Mouse (Mus musculus): ENCODE results near the gene Pla2g16. TPM values are rescaled to one million over a fixed set of nuclear protein-coding genes. Genes with fewer than 3 reads are reported as not detected.

Pla2g16 gene
- polyA plus RNA-seq, 1 experiment from 2014 or later = 5.7 TPM

- H3K9me3 ChIP-seq = no peaks in the 10 kb centered on the region
- no peak for ATAC-seq (ENCODE audit: low FRiP score, low read depth)
- H3K9ac ChIP-seq = no peak overlapping the region
- no peaks in the 10 kb centered on the region for H3K4me1 ChIP-seq (replicated peaks)
- H3K4me2 ChIP-seq = no peak overlapping the region
- H3K27ac ChIP-seq (replicated peaks) = no peak overlapping the region
- H3K27me3 ChIP-seq = no peaks in the 10 kb centered on the region
- no peaks in the 10 kb centered on the region for H3K36me3 ChIP-seq
- WGBS = 60% methylated on average over 3 of the region's 3 CpGs
- no peak overlapping the region for H3K4me3 ChIP-seq
Observed at GRCm38 (mm10) chr19:7566826-7567225, 9.6 kb downstream of the Pla2g16 start.

- H3K9ac ChIP-seq = no peak overlapping the region
- no peaks in the 10 kb centered on the region for H3K9me3 ChIP-seq
- H3K27me3 ChIP-seq = no peaks in the 10 kb centered on the region
- no peak overlapping the region for H3K4me3 ChIP-seq
- no peak overlapping the region for H3K27ac ChIP-seq (replicated peaks)
- WGBS = 67% methylated on average over 3 of the region's 3 CpGs
- no peak overlapping the region for H3K4me2 ChIP-seq
- no peaks in the 10 kb centered on the region for H3K36me3 ChIP-seq
- no peaks in the 10 kb centered on the region for H3K4me1 ChIP-seq (replicated peaks)
- ATAC-seq (ENCODE audit: low FRiP score, low read depth) = no peak
Observed at GRCm38 (mm10) chr19:7568364-7568763, 11.1 kb downstream of the Pla2g16 start.

GRCm38 (mm10) chr19:7569650-7570049 is 12.4 kb downstream of the Pla2g16 start:
- Histone ChIP-seq H3K4me2 (no peak overlapping the region), H3K36me3 (no peaks in the 10 kb centered on the region), H3K9ac (no peak overlapping the region), H3K4me1 (replicated peaks) (no peaks in the 10 kb centered on the region), H3K27me3 (no peaks in the 10 kb centered on the region), H3K27ac (replicated peaks) (no peak overlapping the region), H3K9me3 (no peaks in the 10 kb centered on the region), H3K4me3 (no peak overlapping the region)
- WGBS = 86% methylated on average over 5 of the region's 5 CpGs
- no peak for ATAC-seq (ENCODE audit: low FRiP score, low read depth)

- no peak overlapping the region for H3K4me3 ChIP-seq
- H3K4me1 ChIP-seq (replicated peaks) = no peaks in the 10 kb centered on the region
- no peaks in the 10 kb centered on the region for H3K27me3 ChIP-seq
- ATAC-seq (ENCODE audit: low FRiP score, low read depth) = no peak
- H3K9ac ChIP-seq = no peak overlapping the region
- no peak overlapping the region for H3K4me2 ChIP-seq
- WGBS = 78% methylated on average over 1 of the region's 1 CpGs
- H3K36me3 ChIP-seq = no peaks in the 10 kb centered on the region
- H3K27ac ChIP-seq (replicated peaks) = no peak overlapping the region
- H3K9me3 ChIP-seq = no peaks in the 10 kb centered on the region
Observed at GRCm38 (mm10) chr19:7576180-7576579, 18.9 kb downstream of the Pla2g16 start.

GRCm38 (mm10) chr19:7577710-7578109 is 20.5 kb downstream of the Pla2g16 start:
- Histone ChIP-seq H3K9ac (no peak overlapping the region), H3K36me3 (no peaks in the 10 kb centered on the region), H3K27ac (replicated peaks) (no peak overlapping the region), H3K4me3 (no peak overlapping the region), H3K4me1 (replicated peaks) (no peaks in the 10 kb centered on the region), H3K27me3 (no peaks in the 10 kb centered on the region), H3K4me2 (no peak overlapping the region), H3K9me3 (no peaks in the 10 kb centered on the region)
- 81% methylated on average over 3 of the region's 3 CpGs for WGBS
- no peak for ATAC-seq (ENCODE audit: low FRiP score, low read depth)

- Histone ChIP-seq H3K4me1 (replicated peaks) (no peaks in the 10 kb centered on the region), H3K4me3 (no peak overlapping the region), H3K9ac (no peak overlapping the region), H3K9me3 (no peaks in the 10 kb centered on the region), H3K36me3 (no peaks in the 10 kb centered on the region), H3K27ac (replicated peaks) (no peak overlapping the region), H3K27me3 (no peaks in the 10 kb centered on the region), H3K4me2 (no peak overlapping the region)
- ATAC-seq (ENCODE audit: low FRiP score, low read depth) = no peak
- 63% methylated on average over 5 of the region's 5 CpGs for WGBS
Observed at GRCm38 (mm10) chr19:7581042-7581441, 23.8 kb downstream of the Pla2g16 start.

GRCm38 (mm10) chr19:7583101-7583500 is 25.8 kb downstream of the Pla2g16 start:
- ATAC-seq (ENCODE audit: low FRiP score, low read depth) = no peak

GRCm38 (mm10) chr19:7583599-7583998 is 26.3 kb downstream of the Pla2g16 start:
- H3K9me3 ChIP-seq = no peaks in the 10 kb centered on the region
- WGBS = 80% methylated on average over 3 of the region's 3 CpGs

More at GRCm38 (mm10) chr19:7583101-7583500, 25.8 kb downstream of the Pla2g16 start:
- H3K36me3 ChIP-seq = no peaks in the 10 kb centered on the region
- no peaks in the 10 kb centered on the region for H3K27me3 ChIP-seq
- H3K9ac ChIP-seq = no peak overlapping the region
- no peak overlapping the region for H3K4me3 ChIP-seq
- WGBS = 55% methylated on average over 7 of the region's 7 CpGs
- no peaks in the 10 kb centered on the region for H3K9me3 ChIP-seq
- no peak overlapping the region for H3K27ac ChIP-seq (replicated peaks)
- H3K4me1 ChIP-seq (replicated peaks) = no peaks in the 10 kb centered on the region
- H3K4me2 ChIP-seq = no peak overlapping the region

GRCm38 (mm10) chr19:7585279-7585678 is 28.0 kb downstream of the Pla2g16 start:
- ATAC-seq (ENCODE audit: low FRiP score, low read depth) = no peak
- H3K9me3 ChIP-seq = no peaks in the 10 kb centered on the region
- H3K36me3 ChIP-seq = no peaks in the 10 kb centered on the region
- no peak overlapping the region for H3K27ac ChIP-seq (replicated peaks)
- H3K9ac ChIP-seq = no peak overlapping the region
- 85% methylated on average over 8 of the region's 8 CpGs for WGBS
- H3K4me2 ChIP-seq = no peak overlapping the region
- no peaks in the 10 kb centered on the region for H3K27me3 ChIP-seq
- no peaks in the 10 kb centered on the region for H3K4me1 ChIP-seq (replicated peaks)
- H3K4me3 ChIP-seq = no peak overlapping the region

More at GRCm38 (mm10) chr19:7583599-7583998, 26.3 kb downstream of the Pla2g16 start:
- Histone ChIP-seq H3K27me3 (no peaks in the 10 kb centered on the region), H3K27ac (replicated peaks) (no peak overlapping the region), H3K4me2 (no peak overlapping the region), H3K4me1 (replicated peaks) (no peaks in the 10 kb centered on the region), H3K36me3 (no peaks in the 10 kb centered on the region), H3K9ac (no peak overlapping the region), H3K4me3 (no peak overlapping the region)
- no peak for ATAC-seq (ENCODE audit: low FRiP score, low read depth)

GRCm38 (mm10) chr19:7585764-7586163 is 28.5 kb downstream of the Pla2g16 start:
- Histone ChIP-seq H3K4me2 (no peak overlapping the region), H3K4me3 (no peak overlapping the region), H3K36me3 (no peaks in the 10 kb centered on the region), H3K27ac (replicated peaks) (no peak overlapping the region), H3K27me3 (no peaks in the 10 kb centered on the region), H3K9me3 (no peaks in the 10 kb centered on the region), H3K9ac (no peak overlapping the region), H3K4me1 (replicated peaks) (no peaks in the 10 kb centered on the region)
- no peak for ATAC-seq (ENCODE audit: low FRiP score, low read depth)
- 93% methylated on average over 6 of the region's 6 CpGs for WGBS

GRCm38 (mm10) chr19:7590795-7591194 is 33.5 kb downstream of the Pla2g16 start:
- Histone ChIP-seq H3K4me1 (replicated peaks) (no peaks in the 10 kb centered on the region), H3K4me2 (no peak overlapping the region), H3K27me3 (no peaks in the 10 kb centered on the region), H3K9ac (no peak overlapping the region), H3K36me3 (no peaks in the 10 kb centered on the region), H3K9me3 (no peaks in the 10 kb centered on the region), H3K4me3 (no peak overlapping the region), H3K27ac (replicated peaks) (no peak overlapping the region)
- no peak for ATAC-seq (ENCODE audit: low FRiP score, low read depth)

GRCm38 (mm10) chr19:7592018-7592417 is 34.8 kb downstream of the Pla2g16 start:
- no peak overlapping the region for H3K27ac ChIP-seq (replicated peaks)
- WGBS = 63% methylated on average over 3 of the region's 3 CpGs
- no peaks in the 10 kb centered on the region for H3K36me3 ChIP-seq
- H3K9me3 ChIP-seq = no peaks in the 10 kb centered on the region
- H3K4me1 ChIP-seq (replicated peaks) = no peaks in the 10 kb centered on the region
- H3K4me3 ChIP-seq = no peak overlapping the region
- no peak overlapping the region for H3K4me2 ChIP-seq
- H3K9ac ChIP-seq = no peak overlapping the region
- no peaks in the 10 kb centered on the region for H3K27me3 ChIP-seq
- no peak for ATAC-seq (ENCODE audit: low FRiP score, low read depth)

GRCm38 (mm10) chr19:7595534-7595933 is 38.3 kb downstream of the Pla2g16 start:
- Histone ChIP-seq H3K4me1 (replicated peaks) (no peaks in the 10 kb centered on the region), H3K27me3 (no peaks in the 10 kb centered on the region), H3K36me3 (no peaks in the 10 kb centered on the region), H3K4me3 (no peak overlapping the region), H3K27ac (replicated peaks) (no peak overlapping the region), H3K9me3 (no peaks in the 10 kb centered on the region), H3K4me2 (no peak overlapping the region), H3K9ac (no peak overlapping the region)
- ATAC-seq (ENCODE audit: low FRiP score, low read depth) = no peak
- 29% methylated on average over 2 of the region's 2 CpGs for WGBS

Data from hindbrain, embryonic 15.5 days (tissue).